Mouse (Mus musculus): ENCODE data around the gene Krtap16-3. TPM values are rescaled to one million over a fixed set of nuclear protein-coding genes. Genes with fewer than 3 reads are reported as not detected.

Gene Krtap16-3
- not detected in 2 replicates for total RNA-seq (2017)

DNA sequence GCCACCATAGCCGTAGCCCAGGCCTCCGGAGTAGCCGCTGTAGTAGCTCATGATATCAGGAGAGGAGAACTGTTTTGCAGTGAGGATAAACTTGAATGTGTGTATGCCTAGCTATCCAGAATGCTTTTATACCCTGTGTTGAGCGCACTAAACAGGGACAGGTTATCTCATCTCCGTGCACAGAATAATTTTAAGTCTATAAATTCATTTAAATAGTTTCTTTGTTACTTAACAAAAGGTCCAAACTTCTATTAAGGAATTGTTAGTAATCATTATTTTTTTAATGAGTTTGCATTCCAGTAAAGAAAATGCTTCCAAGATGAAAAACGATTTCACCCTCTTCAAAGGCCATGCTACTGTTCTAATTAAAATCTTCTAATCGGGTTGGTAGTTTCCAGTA is at the start of gene Krtap16-3:
Gene Krtap16-3, minus strand, starts transcription at position 101 of the 400 bp plus-strand sequence.
- no peak for ATAC-seq (replicated peaks in 1 of 2; ENCODE audit: insufficient read depth in 1 of 2, low FRiP score in 2 of 2, low TSS enrichment in 1 of 2, low read depth in 1 of 2, poor library complexity in 2 of 2, severe bottlenecking in 2 of 2)

DNA sequence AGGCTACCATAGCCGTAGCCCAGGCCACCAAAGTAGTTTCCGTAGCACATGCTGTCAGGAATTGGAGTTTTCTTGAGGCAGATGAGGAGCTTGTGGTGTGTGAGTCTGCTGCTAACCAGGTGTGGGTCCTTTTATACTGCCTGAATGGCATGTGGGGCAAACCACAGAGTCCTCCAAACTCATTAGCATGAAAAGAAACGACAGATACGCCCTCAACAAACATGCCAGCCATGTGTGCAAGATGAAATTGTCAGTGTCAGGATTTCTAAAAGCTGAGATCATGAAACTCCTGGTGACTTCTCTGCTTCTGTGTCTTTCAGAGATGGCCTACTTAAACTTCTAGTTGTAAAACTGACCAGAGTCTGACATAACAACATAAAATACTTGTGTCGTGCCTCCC is 48.0 kb upstream of the Krtap16-3 start, which contains the start of gene Krtap22-2:
Gene Krtap22-2, minus strand, starts transcription at position 101 of the 400 bp plus-strand sequence.
- ATAC-seq (replicated peaks in 1 of 2; ENCODE audit: insufficient read depth in 1 of 2, low FRiP score in 2 of 2, low TSS enrichment in 1 of 2, low read depth in 1 of 2, poor library complexity in 2 of 2, severe bottlenecking in 2 of 2): no peak

DNA sequence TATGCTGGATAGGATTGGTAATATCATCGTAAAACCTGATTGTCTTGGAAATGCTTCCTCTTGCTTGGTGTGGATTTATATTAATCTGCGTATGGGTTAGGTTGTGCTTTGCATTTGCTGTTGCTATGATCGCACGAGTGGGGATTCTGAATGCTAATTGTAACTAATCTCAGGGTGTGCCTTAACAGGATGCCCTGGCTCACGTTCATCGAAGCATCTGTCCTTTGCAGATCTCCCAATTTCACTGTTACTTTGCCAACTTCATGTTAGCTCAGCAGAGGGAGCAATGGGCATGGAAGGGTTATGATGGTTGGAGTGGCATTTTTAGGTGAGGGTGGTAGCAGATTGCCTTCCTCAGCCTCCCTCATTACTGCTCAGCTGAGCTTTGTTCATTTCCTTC is 21.6 kb downstream of the Krtap16-3 start:
- ATAC-seq (replicated peaks in 1 of 2; ENCODE audit: insufficient read depth in 1 of 2, low FRiP score in 2 of 2, low TSS enrichment in 1 of 2, low read depth in 1 of 2, poor library complexity in 2 of 2, severe bottlenecking in 2 of 2): no peak

DNA sequence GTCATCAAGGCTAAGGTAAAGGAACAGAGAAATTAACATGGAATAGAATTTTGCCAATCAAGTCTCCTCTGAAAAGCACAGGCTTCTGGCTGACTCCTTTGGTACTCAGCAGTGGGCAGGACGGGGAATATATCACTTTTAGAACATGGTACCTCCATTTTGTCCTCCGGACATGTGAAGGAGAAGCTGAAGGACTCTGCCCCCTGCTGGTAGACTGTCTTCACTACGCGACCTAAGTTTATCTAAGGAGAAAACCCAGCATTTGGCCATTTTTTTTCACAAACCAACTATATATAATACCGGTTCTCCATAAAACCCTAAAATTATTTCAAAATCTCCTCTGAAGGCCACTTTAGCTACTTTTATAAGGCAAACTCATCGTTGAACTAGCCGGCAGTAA is 24.4 kb downstream of the Krtap16-3 start:
- no peak for ATAC-seq (replicated peaks in 1 of 2; ENCODE audit: insufficient read depth in 1 of 2, low FRiP score in 2 of 2, low TSS enrichment in 1 of 2, low read depth in 1 of 2, poor library complexity in 2 of 2, severe bottlenecking in 2 of 2)

DNA sequence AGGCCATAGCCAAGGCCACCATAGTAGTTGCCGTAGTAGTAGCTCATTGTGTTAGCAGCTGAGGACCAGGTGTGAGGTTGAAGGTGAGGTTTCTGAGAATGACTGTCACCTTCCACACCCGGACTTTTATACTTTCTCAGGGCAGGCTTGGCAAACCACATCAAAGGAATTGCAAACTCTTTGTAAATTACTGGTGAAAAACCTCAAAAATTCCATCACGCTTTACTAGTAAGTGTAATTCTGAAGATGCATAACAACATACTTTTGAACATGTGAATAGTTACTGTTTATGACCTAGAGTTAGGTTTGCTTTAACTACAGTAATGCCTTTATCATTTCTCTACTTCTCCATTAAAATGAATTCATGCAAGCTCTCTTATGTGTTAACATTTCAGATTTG is 30.5 kb downstream of the Krtap16-3 start, which contains the start of gene Krtap19-9b:
Gene Krtap19-9b, minus strand, starts transcription at position 101 of the 400 bp plus-strand sequence.
- ATAC-seq (replicated peaks in 1 of 2; ENCODE audit: insufficient read depth in 1 of 2, low FRiP score in 2 of 2, low TSS enrichment in 1 of 2, low read depth in 1 of 2, poor library complexity in 2 of 2, severe bottlenecking in 2 of 2): no peak

Other genes with a start within 250 kb of the Krtap16-3 start
- not detected in 2 replicates for gene Krtap13-1, start 234.0 kb downstream of the Krtap16-3 start, total RNA-seq (2017)
- gene Krtap13, start 211.2 kb downstream of the Krtap16-3 start, total RNA-seq (2017): not detected in 2 replicates
- gene 2310034C09Rik, start 204.0 kb downstream of the Krtap16-3 start, total RNA-seq (2017): not detected in 2 replicates
- not detected in 2 replicates for gene 2310057N15Rik, start 188.7 kb downstream of the Krtap16-3 start, total RNA-seq (2017)
- not detected in 2 replicates for gene Gm5965, start 185.0 kb downstream of the Krtap16-3 start, total RNA-seq (2017)
- gene Gm20741, start 150.7 kb downstream of the Krtap16-3 start, total RNA-seq (2017): not detected in 2 replicates
- not detected in 2 replicates for gene Krtap15, start 142.7 kb downstream of the Krtap16-3 start, total RNA-seq (2017)
- not detected in 2 replicates for gene Krtap14, start 136.7 kb downstream of the Krtap16-3 start, total RNA-seq (2017)
- not detected in 2 replicates for gene Krtap19-1, start 93.5 kb downstream of the Krtap16-3 start, total RNA-seq (2017)
- not detected in 2 replicates for gene Krtap19-2, start 88.6 kb downstream of the Krtap16-3 start, total RNA-seq (2017)
- not detected in 2 replicates for gene Krtap19-3, start 84.8 kb downstream of the Krtap16-3 start, total RNA-seq (2017)
- not detected in 2 replicates for gene Krtap19-4, start 77.8 kb downstream of the Krtap16-3 start, total RNA-seq (2017)
- not detected in 2 replicates for gene Krtap19-5, start 66.4 kb downstream of the Krtap16-3 start, total RNA-seq (2017)
- gene Krtap19-9b, start 30.6 kb downstream of the Krtap16-3 start, total RNA-seq (2017): not detected in 2 replicates
- not detected in 2 replicates for gene Krtap22-2, start 47.9 kb upstream of the Krtap16-3 start, total RNA-seq (2017)
- gene Gm10229, start 52.4 kb upstream of the Krtap16-3 start, total RNA-seq (2017): not detected in 2 replicates
- gene Krtap6-1, start 68.8 kb upstream of the Krtap16-3 start, total RNA-seq (2017): not detected in 2 replicates
- not detected in 2 replicates for gene Gm10228, start 78.6 kb upstream of the Krtap16-3 start, total RNA-seq (2017)
- gene Krtap6-5, start 85.0 kb upstream of the Krtap16-3 start, total RNA-seq (2017): not detected in 2 replicates
- gene 1110025L11Rik, start 101.1 kb upstream of the Krtap16-3 start, total RNA-seq (2017): not detected in 2 replicates
- gene Krtap6-3, start 121.1 kb upstream of the Krtap16-3 start, total RNA-seq (2017): not detected in 2 replicates
- gene Gm6358, start 178.0 kb upstream of the Krtap16-3 start, total RNA-seq (2017): not detected in 2 replicates
- gene Gm10061, start 188.2 kb upstream of the Krtap16-3 start, total RNA-seq (2017): not detected in 2 replicates
- gene Gm9789, start 195.1 kb upstream of the Krtap16-3 start, total RNA-seq (2017): not detected in 2 replicates
- not detected in 2 replicates for gene Gm7735, start 206.6 kb upstream of the Krtap16-3 start, total RNA-seq (2017)
- gene 1110057P08Rik, start 211.9 kb upstream of the Krtap16-3 start, total RNA-seq (2017): not detected in 2 replicates
- gene Krtap20-2, start 243.0 kb upstream of the Krtap16-3 start, total RNA-seq (2017): not detected in 2 replicates